Mouse (Mus musculus) bone marrow, adult 2 months (tissue): ENCODE results near the gene Yif1a.

ENCODE experiments used
- CTCF ChIP-seq: fragments of 200-500 bp; IDR thresholded peaks from 2 replicates; pipeline ENCODE4 v1.5.1; 2011; ENCODE audit warnings: low read length, control low read depth; ENCODE audit not compliant: control insufficient read depth, insufficient read depth
- POLR2A ChIP-seq: fragments of 200-500 bp; IDR thresholded peaks from 2 replicates; pipeline ENCODE4 v1.6.1; 2011; ENCODE audit warnings: low read depth, mild to moderate bottlenecking, control low read depth, low read length, borderline replicate concordance; ENCODE audit not compliant: control insufficient read depth

- TF ChIP-seq CTCF (no peak), POLR2A (no peak)
Observed at GRCm38 (mm10) chr19:5092083-5092482, 3.7 kb downstream of the Yif1a start.
